Mouse (Mus musculus) urinary bladder, postnatal 14 days (tissue): Measurements from ENCODE around the gene Lrtm1.

Source experiments
- DNase-seq: peaks from one replicate; pipeline ENCODE4 v3.0.0; 2021; ENCODE audit warnings: low spot score

Gene Lrtm1

GRCm38 (mm10) chr14:29017883-29018282, at the start of gene Lrtm1:
Lrtm1 (plus strand) TSS chr14:29018208.
- DNase-seq: no peak

- DNase-seq: no peak
These were observed 48.8 kb upstream of the Lrtm1 start for GRCm38 (mm10) chr14:28969247-28969646.

- no peak for DNase-seq
These were observed 45.4 kb upstream of the Lrtm1 start for GRCm38 (mm10) chr14:28972620-28973019.

- DNase-seq: no peak
These were observed 38.8 kb upstream of the Lrtm1 start for GRCm38 (mm10) chr14:28979230-28979629.

GRCm38 (mm10) chr14:28980482-28980881, 37.5 kb upstream of the Lrtm1 start:
- no peak for DNase-seq

- peak; percentile 3 for DNase-seq
These were observed 33.7 kb upstream of the Lrtm1 start for GRCm38 (mm10) chr14:28984276-28984675.

- no peak for DNase-seq
These were observed 29.7 kb upstream of the Lrtm1 start for GRCm38 (mm10) chr14:28988211-28988900.

- no peak for DNase-seq
These were observed 21.4 kb upstream of the Lrtm1 start for GRCm38 (mm10) chr14:28996569-28996968.

GRCm38 (mm10) chr14:29005228-29005840, 12.7 kb upstream of the Lrtm1 start:
- DNase-seq: no peak

- no peak for DNase-seq
These were observed 8.4 kb upstream of the Lrtm1 start for GRCm38 (mm10) chr14:29009644-29010043.

GRCm38 (mm10) chr14:29013161-29013560, 4.8 kb upstream of the Lrtm1 start:
- no peak for DNase-seq

- DNase-seq: no peak
These were observed 3.3 kb upstream of the Lrtm1 start for GRCm38 (mm10) chr14:29014680-29015079.

GRCm38 (mm10) chr14:29015896-29016295, 2.1 kb upstream of the Lrtm1 start:
- DNase-seq: no peak

- DNase-seq: no peak
These were observed 450 bp downstream of the Lrtm1 start for GRCm38 (mm10) chr14:29018316-29019000.

GRCm38 (mm10) chr14:29021295-29021694, 3.3 kb downstream of the Lrtm1 start:
- DNase-seq: no peak

GRCm38 (mm10) chr14:29023246-29023645, 5.2 kb downstream of the Lrtm1 start:
- DNase-seq: no peak

GRCm38 (mm10) chr14:29025335-29025734, 7.3 kb downstream of the Lrtm1 start:
- DNase-seq: no peak

GRCm38 (mm10) chr14:29027276-29027675, 9.3 kb downstream of the Lrtm1 start:
- no peak for DNase-seq

- DNase-seq: no peak
These were observed 10.5 kb downstream of the Lrtm1 start for GRCm38 (mm10) chr14:29028391-29029106.

- DNase-seq: no peak
These were observed 11.1 kb downstream of the Lrtm1 start for GRCm38 (mm10) chr14:29029107-29029469.

- no peak for DNase-seq
These were observed 11.9 kb downstream of the Lrtm1 start for GRCm38 (mm10) chr14:29029896-29030420.

GRCm38 (mm10) chr14:29030519-29030918, 12.5 kb downstream of the Lrtm1 start:
- no peak for DNase-seq
